Mouse (Mus musculus) G1E (cell line): ENCODE data around the gene Wars.

Experiments
- CTCF ChIP-seq: IDR thresholded peaks from 2 replicates; pipeline ENCODE4 v1.5.1; 2012; ENCODE audit warnings: low read depth, low read length, inconsistent platforms, mixed read lengths
- GATA1 ChIP-seq: IDR thresholded peaks from 2 replicates; pipeline ENCODE4 v1.6.1; 2012; ENCODE audit warnings: borderline replicate concordance, low read length, inconsistent platforms, mixed read lengths
- GATA2 ChIP-seq: IDR thresholded peaks from 2 replicates; pipeline ENCODE4 v1.6.1; 2012; ENCODE audit warnings: low read depth, low read length, inconsistent platforms, borderline replicate concordance
- TAL1 ChIP-seq: conservative IDR thresholded peaks from 2 replicates; pipeline ENCODE4 v1.6.1; 2012; ENCODE audit warnings: low read depth, low read length, inconsistent platforms, mixed read lengths

- TF ChIP-seq TAL1 (no peak), CTCF (no peak), GATA1 (no peak), GATA2 (no peak)
These were observed 70.9 kb downstream of the Wars start for GRCm38 (mm10) chr12:108823036-108823435.
